Mouse (Mus musculus): ENCODE results near the gene Ccdc12.

- TF ChIP-seq CTCF (IDR thresholded peaks at IDR 0.05; ENCODE audit: extremely low read depth, insufficient read depth, low read length), result no peak
- no peak for TF ChIP-seq POLR2A (IDR thresholded peaks at IDR 0.05; ENCODE audit: extremely low read depth, insufficient read depth, low read length)
Observed at GRCm38 (mm10) chr9:110686472-110686871, 30.2 kb downstream of the Ccdc12 start.

All from cortical plate, adult 2 months (tissue).